Mouse (Mus musculus): ENCODE data around the gene Pip5k1b.

DNA sequence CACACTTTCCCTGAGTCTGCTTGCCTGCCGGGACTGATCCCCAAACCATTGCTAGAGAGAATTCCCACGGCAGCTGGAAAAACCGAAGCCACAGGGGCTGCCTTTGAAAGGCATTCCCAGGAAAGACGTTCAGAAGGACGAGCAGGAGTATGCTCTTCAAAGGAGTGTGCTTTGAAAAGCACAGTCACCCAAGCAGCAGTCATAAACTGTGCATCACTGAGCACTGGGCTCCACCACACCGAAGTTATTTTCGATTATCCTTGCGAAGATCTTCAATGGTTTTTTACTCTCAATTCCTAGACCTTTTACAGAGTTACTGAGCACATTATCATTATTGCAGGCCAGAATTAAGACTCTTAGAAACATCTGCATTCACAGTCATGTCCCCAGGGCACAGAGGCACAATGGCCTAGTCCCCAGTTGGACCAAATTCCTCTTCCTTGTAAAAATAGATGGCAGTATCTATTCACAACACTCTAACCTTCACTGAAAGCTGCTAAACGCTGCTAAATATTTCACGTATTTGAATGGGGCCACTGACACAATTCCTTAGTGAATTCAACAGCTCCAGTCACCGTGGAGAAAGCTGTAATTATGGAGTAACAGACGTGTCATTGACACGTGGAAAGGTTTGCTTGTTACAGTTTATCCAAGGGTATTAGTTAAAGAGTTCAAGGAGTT is 47.4 kb downstream of the Pip5k1b start:
- TF ChIP-seq POLR2A (IDR thresholded peaks at IDR 0.05; ENCODE audit: insufficient read depth, low read depth, low read length) (no peak), CTCF (IDR thresholded peaks at IDR 0.05) (no peak), EP300 (IDR thresholded peaks at IDR 0.05; ENCODE audit: insufficient read depth, low read depth, low read length) (no peak)
